ENCODE assay signal across 10 mouse cellular contexts in genomic region chr12:12264151-12264550, GRCm38 (mm10). TPM values are rescaled to one million over a fixed set of nuclear protein-coding genes. Genes with fewer than 3 reads are reported as not detected.
DNase-seq lines count a peak whose midpoint lies in the region; ATAC-seq and TF ChIP-seq lines count a peak whose summit lies in the region.
"Had no signal": no experiment of that assay in that cellular context is flagged by ENCODE, and none has a peak within 500 bp of the region (broad histone marks: within the 10 kb centered on the region; RNA-seq: fewer than 3 reads in every experiment).

No protein-coding gene starts in this region.

- peak overlapping the region; percentile 87 for H3K9ac ChIP-seq in heart, embryonic 12.5 days
- H3K9ac ChIP-seq in hindbrain, postnatal 0 days (replicated peaks; ENCODE audit: low read length): peak overlapping the region; percentile 76; the same call in 1 of the 2 replicates
- H3K9ac ChIP-seq in midbrain, embryonic 15.5 days: 0 out of 2 replicates have a peak overlapping the region, but pooled peaks have one; percentile 4

- DNase-seq in heart, postnatal 4 days: no peak
- peak; percentile 57 for DNase-seq in T-cell, adult 2 months (ENCODE audit: low spot score)
- DNase-seq in hindbrain, postnatal 0 days (ENCODE audit: low spot score): no peak
- DNase-seq in urinary bladder, adult 2 months (ENCODE audit: low spot score): no peak
- DNase-seq in frontal cortex, postnatal 10 days (ENCODE audit: low spot score in 2 of 2): no peak
- no peak for DNase-seq in urinary bladder, postnatal 10 days (ENCODE audit: low spot score)

- no peaks in the 10 kb centered on the region for H3K9me3 ChIP-seq in heart, embryonic 12.5 days (replicated peaks)
- no peaks in the 10 kb centered on the region for H3K9me3 ChIP-seq in hindbrain, postnatal 0 days (ENCODE audit: low read length)
- no peaks in the 10 kb centered on the region for H3K9me3 ChIP-seq in midbrain, embryonic 15.5 days

- 52% methylated on average over 5 of the region's 5 CpGs for WGBS in heart, embryonic 12.5 days
- WGBS in hindbrain, postnatal 0 days: 57% methylated on average over 5 of the region's 5 CpGs
- WGBS in midbrain, embryonic 15.5 days: 82% methylated on average over 5 of the region's 5 CpGs

- no peak for TF ChIP-seq CTCF in hindbrain, postnatal 0 days (IDR thresholded peaks at IDR 0.05; ENCODE audit: low read depth)

- H3K36me3 ChIP-seq in heart, embryonic 12.5 days: peaks cover 3% of the 10 kb centered on the region; the same call in 1 of the 2 replicates
- H3K36me3 ChIP-seq in hindbrain, postnatal 0 days (ENCODE audit: insufficient read depth, low read length): no peaks in the 10 kb centered on the region
- no peaks in the 10 kb centered on the region for H3K36me3 ChIP-seq in midbrain, embryonic 15.5 days (replicated peaks)
- H3K36me3 ChIP-seq: G1E had no signal

- no peak for ATAC-seq in heart, embryonic 12.5 days (ENCODE audit: insufficient number of reproducible peaks, low FRiP score)
- no peak for ATAC-seq in hindbrain, postnatal 0 days
- ATAC-seq in midbrain, embryonic 15.5 days (replicated peaks): no peak

- H3K4me3 ChIP-seq in heart, embryonic 12.5 days: peak overlapping the region; percentile 75
- peak overlapping the region; percentile 56 for H3K4me3 ChIP-seq in hindbrain, postnatal 0 days (ENCODE audit: low read length)
- peak overlapping the region; percentile 95; the same call in 1 of the 2 replicates for H3K4me3 ChIP-seq in midbrain, embryonic 15.5 days
- H3K4me3 ChIP-seq: erythroblast, embryonic 14.5 days had no signal

- H3K27me3 ChIP-seq in heart, embryonic 12.5 days (replicated peaks): no peaks in the 10 kb centered on the region
- no peaks in the 10 kb centered on the region for H3K27me3 ChIP-seq in hindbrain, postnatal 0 days (ENCODE audit: insufficient read depth, low read length)
- H3K27me3 ChIP-seq in midbrain, embryonic 15.5 days (replicated peaks): no peaks in the 10 kb centered on the region

- H3K4me2 ChIP-seq in heart, embryonic 12.5 days: peak overlapping the region; percentile 86
- H3K4me2 ChIP-seq in hindbrain, postnatal 0 days (ENCODE audit: low read depth, low read length): peak overlapping the region; percentile 75
- peak overlapping the region; percentile 87 for H3K4me2 ChIP-seq in midbrain, embryonic 15.5 days

- H3K27ac ChIP-seq in heart, embryonic 12.5 days (ENCODE audit: poor library complexity, severe bottlenecking): 0 out of 2 replicates have a peak overlapping the region, but pooled peaks have one; percentile 1
- H3K27ac ChIP-seq in hindbrain, postnatal 0 days: peak overlapping the region; percentile 80; the same call in 1 of the 2 replicates
- no peak overlapping the region for H3K27ac ChIP-seq in midbrain, embryonic 15.5 days

- peaks cover 62% of the 10 kb centered on the region for H3K4me1 ChIP-seq in heart, embryonic 12.5 days (replicated peaks)
- peaks cover 24% of the 10 kb centered on the region for H3K4me1 ChIP-seq in hindbrain, postnatal 0 days (ENCODE audit: insufficient read depth, low read length)
- peaks cover 41% of the 10 kb centered on the region for H3K4me1 ChIP-seq in midbrain, embryonic 15.5 days

RNA-seq across cellular contexts. Expression of gene Fam49a, which starts 2.2 kb away (rescaled TPM):
- 48.8 and 49.4 TPM in 2 replicates for polyA plus RNA-seq in heart, embryonic 12.5 days (2016; fragmentation: Nextera tagmentation; extraction: Ambion mirVana)
- 10 to 100 TPM; 17.6 to 19.0 TPM for total RNA-seq in heart, postnatal 4 days (2021)
- total RNA-seq in hindbrain, postnatal 0 days (2014; rRNA removed): 67.1 and 77.1 TPM in 2 replicates
- polyA plus RNA-seq in hindbrain, postnatal 0 days (2015; fragmentation: Nextera tagmentation; extraction: Ambion mirVana): 52.2 and 55.5 TPM in 2 replicates
- 46.4 and 48.4 TPM in 2 replicates for polyA plus RNA-seq in midbrain, embryonic 15.5 days (2015; fragmentation: Nextera tagmentation; extraction: Ambion mirVana)
- 12.3 and 18.9 TPM in 2 replicates for polyA plus RNA-seq in urinary bladder, adult 2 months (2012; rRNA removed)
- polyA plus RNA-seq: G1E had no signal

Comparison
In these comparisons a context has a peak if more than half of its experiments do, and no peak if none do; other contexts are left out.
1. H3K9ac ChIP-seq: peak in every context shown above with its lines; median percentile 87 in heart, embryonic 12.5 days; 76 in hindbrain, postnatal 0 days; 4 in midbrain, embryonic 15.5 days.